Mouse (Mus musculus): Measurements from ENCODE around the gene Spsb2.

GRCm38 (mm10) chr6:124779222-124779983 is 29.1 kb upstream of the Spsb2 start, which contains the start of gene Lrrc23:
- no peak for TF ChIP-seq CTCF (IDR thresholded peaks at IDR 0.05; ENCODE audit: control insufficient read depth, insufficient read depth, low read length)
- TF ChIP-seq POLR2A (IDR thresholded peaks at IDR 0.05; ENCODE audit: borderline replicate concordance, control insufficient read depth, low read depth, low read length), result no peak
